Mouse (Mus musculus) thymus, postnatal 14 days (tissue): ENCODE measurements around the gene Aadac.

Source experiments
- DNase-seq: peaks from one replicate; pipeline ENCODE4 v3.0.0; 2021

The Aadac gene

GRCm38 (mm10) chr3:60025417-60025816, at the start of gene Aadac:
TSS of gene Aadac (plus strand) at chr3:60025717.
- no peak for DNase-seq

GRCm38 (mm10) chr3:60003622-60004021, 21.9 kb upstream of the Aadac start:
- no peak for DNase-seq

GRCm38 (mm10) chr3:60006443-60006842, 19.1 kb upstream of the Aadac start, which contains the start of gene Aadacl2:
TSS of gene Aadacl2 (plus strand) at chr3:60006743.
- DNase-seq: no peak

- no peak for DNase-seq
Measured at GRCm38 (mm10) chr3:60031511-60031910, 6.0 kb downstream of the Aadac start.

- no peak for DNase-seq
Measured at GRCm38 (mm10) chr3:60046221-60046913, 20.9 kb downstream of the Aadac start.

- no peak for DNase-seq
Measured at GRCm38 (mm10) chr3:60053231-60053927, 27.9 kb downstream of the Aadac start.

GRCm38 (mm10) chr3:60053931-60054330, 28.4 kb downstream of the Aadac start:
- DNase-seq: no peak

GRCm38 (mm10) chr3:60056451-60056850, 30.9 kb downstream of the Aadac start:
- peak; percentile 16 for DNase-seq

- DNase-seq: no peak
Measured at GRCm38 (mm10) chr3:60057070-60057808, 31.7 kb downstream of the Aadac start.

GRCm38 (mm10) chr3:60057809-60058082, 32.2 kb downstream of the Aadac start:
- DNase-seq: no peak

- no peak for DNase-seq
Measured at GRCm38 (mm10) chr3:60078883-60079415, 53.4 kb downstream of the Aadac start.

- no peak for DNase-seq
Measured at GRCm38 (mm10) chr3:60080572-60080971, 55.1 kb downstream of the Aadac start.

- no peak for DNase-seq
Measured at GRCm38 (mm10) chr3:60081648-60082047, 56.1 kb downstream of the Aadac start, which contains the start of gene Sucnr1. TSS of gene Sucnr1 (plus strand) at chr3:60081869.

GRCm38 (mm10) chr3:60082746-60083145, 57.2 kb downstream of the Aadac start:
- no peak for DNase-seq

GRCm38 (mm10) chr3:60085729-60086128, 60.2 kb downstream of the Aadac start:
- DNase-seq: no peak
